Mouse (Mus musculus) limb, embryonic 13.5 days (tissue): Measurements from ENCODE around the gene Gm20388. TPM values are rescaled to one million over a fixed set of nuclear protein-coding genes. Genes with fewer than 3 reads are reported as not detected.

Source experiments
- ATAC-seq: fragments of 200-750 bp; cut with Nextera tagmentation; 2 replicates; pipeline ENCODE4 v1.8.0; 2017; ENCODE audit warnings: low read depth, moderate number of reproducible peaks, moderate TSS enrichment; ENCODE audit not compliant: low FRiP score
- H3K27ac ChIP-seq: fragments of 300-500 bp; sonication (generic); 2 replicates; pipeline ENCODE4 v1.5.1; 2015; ENCODE audit warnings: inconsistent platforms, mild to moderate bottlenecking, moderate library complexity
- H3K27me3 ChIP-seq: fragments of 300-500 bp; sonication (generic); 2 replicates; pipeline ENCODE4 v1.6.1; 2015; ENCODE audit warnings: mild to moderate bottlenecking, inconsistent platforms
- H3K36me3 ChIP-seq: fragments of 300-500 bp; sonication (generic); 2 replicates; pipeline ENCODE4 v1.6.1; 2015; ENCODE audit warnings: inconsistent platforms, mild to moderate bottlenecking, moderate library complexity
- H3K4me1 ChIP-seq: fragments of 300-500 bp; sonication (generic); 2 replicates; pipeline ENCODE4 v1.6.1; 2015; ENCODE audit warnings: inconsistent platforms
- H3K4me2 ChIP-seq: fragments of 300-500 bp; sonication (generic); replicated peaks from 2 replicates; pipeline ENCODE4 v1.6.1; 2015; ENCODE audit warnings: inconsistent platforms, mild to moderate bottlenecking, moderate library complexity
- H3K4me3 ChIP-seq: fragments of 300-500 bp; sonication (generic); 2 replicates; pipeline ENCODE4 v1.5.1; 2015; ENCODE audit warnings: moderate library complexity, mild to moderate bottlenecking, inconsistent platforms
- H3K9ac ChIP-seq: fragments of 300-500 bp; sonication (generic); 2 replicates; pipeline ENCODE4 v1.6.1; 2015; ENCODE audit warnings: mild to moderate bottlenecking, inconsistent platforms
- H3K9me3 ChIP-seq: fragments of 300-500 bp; sonication (generic); 2 replicates; pipeline ENCODE4 v1.6.1; 2016; ENCODE audit warnings: inconsistent platforms
- WGBS: fragments of 180-500 bp; shearing (Covaris S2); methylation state at CpG from one replicate; pipeline ENCODE4 v1.1.7; 2015; 5-methylcytosine and 5-hydroxymethylcytosine counted together
- polyA plus RNA-seq: library from polyadenylated mRNA; unstranded; fragments of >200 nt; fragmentation: Nextera tagmentation; extraction: Ambion mirVana; gene quantifications from 2 replicates; pipeline ENCODE4 v1.2.1, GENCODE M21; 2015

The Gm20388 gene
- polyA plus RNA-seq, 1 experiment from 2014 or later, result 7.1 TPM

- no peak overlapping the region for H3K4me3 ChIP-seq
- H3K36me3 ChIP-seq, result no peaks in the 10 kb centered on the region
- peaks cover 24% of the 10 kb centered on the region for H3K27me3 ChIP-seq
- no peak overlapping the region for H3K9ac ChIP-seq
- WGBS, result 90% methylated on average over 6 of the region's 6 CpGs
- peaks cover 62% of the 10 kb centered on the region for H3K4me1 ChIP-seq
- no peak overlapping the region for H3K27ac ChIP-seq
- no peaks in the 10 kb centered on the region for H3K9me3 ChIP-seq
- no peak for ATAC-seq
- H3K4me2 ChIP-seq, result no peak overlapping the region
Observed at GRCm38 (mm10) chr8:121497621-121498020, 1587.0 kb downstream of the Gm20388 start.

GRCm38 (mm10) chr8:121511751-121512150, 1601.1 kb downstream of the Gm20388 start:
- peaks cover 15% of the 10 kb centered on the region for H3K4me1 ChIP-seq
- no peak overlapping the region for H3K4me3 ChIP-seq
- WGBS, result 43% methylated on average over 9 of the region's 9 CpGs
- no peak overlapping the region for H3K9ac ChIP-seq
- no peaks in the 10 kb centered on the region for H3K9me3 ChIP-seq
- no peak for ATAC-seq
- no peak overlapping the region for H3K4me2 ChIP-seq
- H3K27ac ChIP-seq, result peak overlapping the region; percentile 34
- no peaks in the 10 kb centered on the region for H3K36me3 ChIP-seq
- peaks cover 70% of the 10 kb centered on the region for H3K27me3 ChIP-seq

GRCm38 (mm10) chr8:121513429-121513828, 1602.8 kb downstream of the Gm20388 start:
- no peaks in the 10 kb centered on the region for H3K36me3 ChIP-seq
- H3K27ac ChIP-seq, result no peak overlapping the region
- 5% methylated on average over 12 of the region's 12 CpGs for WGBS
- H3K4me2 ChIP-seq, result no peak overlapping the region
- H3K27me3 ChIP-seq, result peaks cover 64% of the 10 kb centered on the region
- H3K4me3 ChIP-seq, result no peak overlapping the region
- no peak overlapping the region for H3K9ac ChIP-seq
- H3K4me1 ChIP-seq, result peaks cover 15% of the 10 kb centered on the region
- H3K9me3 ChIP-seq, result no peaks in the 10 kb centered on the region
- ATAC-seq, result no peak; the same call in none of the 2 replicates

- ATAC-seq, result no peak
- 79% methylated on average over 18 of the region's 18 CpGs for WGBS
- no peak overlapping the region for H3K27ac ChIP-seq
- H3K4me1 ChIP-seq, result peaks cover 6% of the 10 kb centered on the region; the same call in 1 of the 2 replicates
- no peak overlapping the region for H3K9ac ChIP-seq
- H3K36me3 ChIP-seq, result no peaks in the 10 kb centered on the region
- H3K9me3 ChIP-seq, result no peaks in the 10 kb centered on the region
- no peak overlapping the region for H3K4me3 ChIP-seq
- peaks cover 9% of the 10 kb centered on the region for H3K27me3 ChIP-seq
- H3K4me2 ChIP-seq, result no peak overlapping the region
Observed at GRCm38 (mm10) chr8:121525111-121525818, 1614.6 kb downstream of the Gm20388 start.

- H3K4me1 ChIP-seq, result peaks cover 6% of the 10 kb centered on the region; the same call in 1 of the 2 replicates
- H3K9me3 ChIP-seq, result no peaks in the 10 kb centered on the region
- no peak overlapping the region for H3K4me3 ChIP-seq
- H3K36me3 ChIP-seq, result no peaks in the 10 kb centered on the region
- H3K27me3 ChIP-seq, result peaks cover 25% of the 10 kb centered on the region
- peak; percentile 51; the same call in 1 of the 2 replicates for ATAC-seq
- WGBS, result 60% methylated on average over 6 of the region's 6 CpGs
- H3K9ac ChIP-seq, result no peak overlapping the region
- H3K4me2 ChIP-seq, result no peak overlapping the region
- H3K27ac ChIP-seq, result no peak overlapping the region; the same call in 1 of the 2 replicates
Observed at GRCm38 (mm10) chr8:121526811-121527550, 1616.3 kb downstream of the Gm20388 start.

- Histone ChIP-seq H3K36me3 (no peaks in the 10 kb centered on the region), H3K9ac (no peak overlapping the region), H3K27ac (no peak overlapping the region), H3K4me3 (no peak overlapping the region), H3K9me3 (no peaks in the 10 kb centered on the region), H3K4me2 (no peak overlapping the region), H3K4me1 (peaks cover 6% of the 10 kb centered on the region; the same call in 1 of the 2 replicates), H3K27me3 (peaks cover 27% of the 10 kb centered on the region)
- 81% methylated on average over 9 of the region's 9 CpGs for WGBS
- no peak for ATAC-seq
Observed at GRCm38 (mm10) chr8:121527751-121528150, 1617.1 kb downstream of the Gm20388 start.

- WGBS, result 86% methylated on average over 15 of the region's 15 CpGs
- no peak for ATAC-seq
- Histone ChIP-seq H3K4me2 (no peak overlapping the region), H3K4me3 (no peak overlapping the region), H3K9me3 (no peaks in the 10 kb centered on the region), H3K27me3 (peaks cover 27% of the 10 kb centered on the region), H3K9ac (no peak overlapping the region), H3K36me3 (no peaks in the 10 kb centered on the region), H3K4me1 (peaks cover 6% of the 10 kb centered on the region; the same call in 1 of the 2 replicates), H3K27ac (no peak overlapping the region)
Observed at GRCm38 (mm10) chr8:121528790-121529189, 1618.1 kb downstream of the Gm20388 start.

- Histone ChIP-seq H3K4me3 (no peak overlapping the region), H3K9ac (no peak overlapping the region), H3K27ac (no peak overlapping the region), H3K9me3 (no peaks in the 10 kb centered on the region), H3K27me3 (peaks cover 22% of the 10 kb centered on the region), H3K4me2 (no peak overlapping the region), H3K4me1 (peaks cover 6% of the 10 kb centered on the region; the same call in 1 of the 2 replicates), H3K36me3 (no peaks in the 10 kb centered on the region)
- WGBS, result 74% methylated on average over 10 of the region's 10 CpGs
- ATAC-seq, result no peak
Observed at GRCm38 (mm10) chr8:121530639-121531038, 1620.0 kb downstream of the Gm20388 start.

GRCm38 (mm10) chr8:121532381-121532780, 1621.7 kb downstream of the Gm20388 start:
- ATAC-seq, result no peak
- H3K36me3 ChIP-seq, result no peaks in the 10 kb centered on the region
- H3K4me2 ChIP-seq, result no peak overlapping the region
- no peaks in the 10 kb centered on the region for H3K9me3 ChIP-seq
- no peak overlapping the region for H3K9ac ChIP-seq
- 56% methylated on average over 5 of the region's 5 CpGs for WGBS
- peaks cover 18% of the 10 kb centered on the region for H3K27me3 ChIP-seq
- no peak overlapping the region for H3K27ac ChIP-seq
- no peaks in the 10 kb centered on the region for H3K4me1 ChIP-seq
- no peak overlapping the region for H3K4me3 ChIP-seq

GRCm38 (mm10) chr8:121541862-121542261, 1631.2 kb downstream of the Gm20388 start:
- Histone ChIP-seq H3K27me3 (peaks cover 16% of the 10 kb centered on the region), H3K4me1 (no peaks in the 10 kb centered on the region), H3K9me3 (peaks cover 7% of the 10 kb centered on the region; the same call in 1 of the 2 replicates), H3K27ac (no peak overlapping the region), H3K4me3 (no peak overlapping the region), H3K9ac (no peak overlapping the region), H3K4me2 (no peak overlapping the region), H3K36me3 (no peaks in the 10 kb centered on the region)
- no peak for ATAC-seq
- 76% methylated on average over 19 of the region's 19 CpGs for WGBS

- no peak overlapping the region for H3K27ac ChIP-seq
- 68% methylated on average over 13 of the region's 13 CpGs for WGBS
- H3K36me3 ChIP-seq, result no peaks in the 10 kb centered on the region
- H3K4me1 ChIP-seq, result no peaks in the 10 kb centered on the region
- no peak overlapping the region for H3K4me3 ChIP-seq
- H3K9ac ChIP-seq, result no peak overlapping the region
- peaks cover 7% of the 10 kb centered on the region; the same call in 1 of the 2 replicates for H3K9me3 ChIP-seq
- H3K27me3 ChIP-seq, result peaks cover 16% of the 10 kb centered on the region
- ATAC-seq, result no peak
- no peak overlapping the region for H3K4me2 ChIP-seq
Observed at GRCm38 (mm10) chr8:121542901-121543300, 1632.3 kb downstream of the Gm20388 start.

- ATAC-seq, result no peak
- H3K9ac ChIP-seq, result 0 out of 2 replicates have a peak within 1 kb of the TSS, but pooled peaks have one; percentile 8
- H3K4me1 ChIP-seq, result no peaks in the 10 kb centered on the region
- H3K4me2 ChIP-seq, result no peak within 1 kb of the TSS
- H3K27ac ChIP-seq, result no peak within 1 kb of the TSS
- H3K4me3 ChIP-seq, result no peak within 1 kb of the TSS
- peaks cover 7% of the 10 kb centered on the region; the same call in 1 of the 2 replicates for H3K9me3 ChIP-seq
- WGBS, result 81% methylated on average over 12 of the region's 12 CpGs
- peaks cover 3% of the 10 kb centered on the region for H3K36me3 ChIP-seq
- H3K27me3 ChIP-seq, result peaks cover 13% of the 10 kb centered on the region
Observed at GRCm38 (mm10) chr8:121544276-121544785, 1633.7 kb downstream of the Gm20388 start, which contains the start of gene 1700018B08Rik. TSS of gene 1700018B08Rik (minus strand) at chr8:121544320.
